Mouse (Mus musculus): ENCODE data around the gene Foxp1.

Gene Foxp1

GRCm38 (mm10) chr6:99350156-99350555 lies 172.4 kb downstream of the Foxp1 start:
- no peak for DNase-seq

- no peak for DNase-seq
Observed at GRCm38 (mm10) chr6:99347836-99348235, 174.7 kb downstream of the Foxp1 start.

GRCm38 (mm10) chr6:99344966-99345365 lies 177.6 kb downstream of the Foxp1 start:
- DNase-seq: no peak

GRCm38 (mm10) chr6:99344357-99344756 lies 178.2 kb downstream of the Foxp1 start:
- DNase-seq: no peak

GRCm38 (mm10) chr6:99343815-99344214 lies 178.7 kb downstream of the Foxp1 start:
- DNase-seq: no peak

GRCm38 (mm10) chr6:99342416-99342815 lies 180.1 kb downstream of the Foxp1 start:
- DNase-seq: no peak

GRCm38 (mm10) chr6:99340902-99341301 lies 181.6 kb downstream of the Foxp1 start:
- no peak for DNase-seq

GRCm38 (mm10) chr6:99339986-99340721 lies 182.4 kb downstream of the Foxp1 start:
- DNase-seq: no peak

- no peak for DNase-seq
Observed at GRCm38 (mm10) chr6:99339343-99339620, 183.2 kb downstream of the Foxp1 start.

- DNase-seq: no peak
Observed at GRCm38 (mm10) chr6:99338593-99339342, 183.8 kb downstream of the Foxp1 start.

GRCm38 (mm10) chr6:99338174-99338573 lies 184.3 kb downstream of the Foxp1 start:
- no peak for DNase-seq

- no peak for DNase-seq
Observed at GRCm38 (mm10) chr6:99337575-99337974, 184.9 kb downstream of the Foxp1 start.

GRCm38 (mm10) chr6:99336191-99336590 lies 186.3 kb downstream of the Foxp1 start:
- DNase-seq: no peak

- no peak for DNase-seq
Observed at GRCm38 (mm10) chr6:99335174-99335830, 187.2 kb downstream of the Foxp1 start.

- DNase-seq: no peak
Observed at GRCm38 (mm10) chr6:99334255-99334654, 188.3 kb downstream of the Foxp1 start.

- DNase-seq: no peak
Observed at GRCm38 (mm10) chr6:99333127-99333526, 189.4 kb downstream of the Foxp1 start.

GRCm38 (mm10) chr6:99330169-99330568 lies 192.4 kb downstream of the Foxp1 start:
- no peak for DNase-seq

GRCm38 (mm10) chr6:99328634-99329033 lies 193.9 kb downstream of the Foxp1 start:
- no peak for DNase-seq

- DNase-seq: no peak
Observed at GRCm38 (mm10) chr6:99328146-99328545, 194.4 kb downstream of the Foxp1 start.

GRCm38 (mm10) chr6:99327721-99328120 lies 194.8 kb downstream of the Foxp1 start:
- no peak for DNase-seq

- DNase-seq: no peak
Observed at GRCm38 (mm10) chr6:99325881-99326280, 196.6 kb downstream of the Foxp1 start.

GRCm38 (mm10) chr6:99325461-99325860 lies 197.1 kb downstream of the Foxp1 start:
- no peak for DNase-seq

GRCm38 (mm10) chr6:99322132-99322904 lies 200.2 kb downstream of the Foxp1 start:
- no peak for DNase-seq

All from right cerebral cortex, postnatal 14 days (tissue).